Mouse (Mus musculus): Measurements from ENCODE around the gene 1700009N14Rik.

The 1700009N14Rik gene

DNA sequence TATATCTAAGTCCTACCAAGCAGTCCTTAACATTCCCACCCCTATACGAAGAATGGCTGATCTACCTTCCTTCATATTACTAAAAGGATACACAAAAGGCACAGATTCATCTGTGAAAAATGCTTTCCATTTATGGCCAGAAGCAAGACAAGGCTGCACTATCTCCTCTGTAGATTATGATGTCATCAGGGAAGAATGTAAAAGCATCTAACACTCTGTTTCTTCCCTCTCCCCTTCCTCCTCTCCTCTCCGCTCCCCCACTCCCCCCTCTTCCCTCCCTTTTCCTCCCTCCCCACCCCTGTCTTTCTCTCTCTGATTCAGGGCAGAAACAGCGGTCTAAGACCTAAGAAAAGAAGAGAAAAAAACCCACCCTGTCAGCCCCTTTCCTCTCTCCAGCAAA is at the start of gene 1700009N14Rik:
1700009N14Rik (plus strand) TSS at position 227 of the 400 bp plus-strand sequence.
- DNase-seq = no peak

DNA sequence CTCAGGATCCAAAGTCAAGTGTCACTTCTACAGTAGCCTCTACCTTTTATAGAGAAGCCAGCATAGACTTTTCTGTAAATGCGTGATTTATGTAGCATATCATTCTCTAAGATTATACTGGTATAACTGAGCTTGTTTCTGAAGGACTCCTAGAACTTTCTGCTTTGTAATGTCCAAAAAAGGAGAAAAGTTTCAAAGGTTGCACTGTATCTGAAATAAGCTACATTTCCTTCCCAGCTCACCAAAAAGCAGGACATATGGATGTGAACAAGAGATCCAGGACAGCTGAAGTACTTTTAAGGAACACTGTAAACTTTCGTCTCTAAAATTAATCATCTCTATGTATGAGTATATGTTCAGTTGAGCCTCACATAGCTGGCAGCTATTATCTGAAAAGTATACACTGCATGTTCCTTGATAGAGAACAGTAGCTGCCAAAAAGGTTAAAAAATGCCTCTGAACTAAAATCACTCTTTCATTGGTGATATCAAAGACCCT is 12.2 kb upstream of the 1700009N14Rik start:
- DNase-seq = no peak

DNA sequence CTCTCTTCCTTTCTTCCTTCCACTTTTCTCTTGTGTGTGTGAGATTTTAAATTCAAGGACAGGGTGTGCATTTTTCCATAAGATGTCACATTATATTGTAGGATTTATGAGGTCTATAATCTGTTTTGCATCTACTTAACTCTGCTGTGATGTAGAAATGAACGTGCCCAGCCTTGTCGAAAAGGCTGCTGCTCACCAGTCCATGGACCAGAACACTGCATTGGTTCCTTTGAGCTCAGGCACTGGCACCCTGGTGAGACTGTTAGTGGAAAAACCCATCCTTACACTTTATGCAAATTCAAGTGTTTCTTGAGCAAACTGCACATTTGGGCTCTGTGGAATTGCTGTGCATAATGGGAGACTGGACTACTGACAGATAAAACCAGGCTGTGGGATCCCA is 24.2 kb downstream of the 1700009N14Rik start:
- DNase-seq = no peak

DNA sequence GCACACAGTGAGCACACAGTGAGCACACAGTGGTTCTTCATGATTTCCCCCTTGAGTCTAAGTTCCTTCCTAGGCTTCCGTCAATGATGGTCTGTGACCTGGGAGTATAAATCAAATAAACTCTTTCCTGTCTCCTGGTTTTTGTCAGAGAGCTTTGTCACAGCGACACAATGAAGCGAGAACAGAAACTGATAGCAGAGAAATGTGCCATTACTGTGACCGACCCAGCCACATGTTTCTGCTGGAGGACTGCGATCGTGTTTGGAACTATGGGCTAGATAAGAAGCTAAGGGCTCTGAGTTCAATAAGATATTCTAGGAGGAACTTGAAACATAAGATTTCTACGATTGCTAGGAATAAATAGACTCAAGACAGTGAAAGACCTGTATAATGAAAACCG is 36.3 kb downstream of the 1700009N14Rik start:
- no peak for DNase-seq

DNA sequence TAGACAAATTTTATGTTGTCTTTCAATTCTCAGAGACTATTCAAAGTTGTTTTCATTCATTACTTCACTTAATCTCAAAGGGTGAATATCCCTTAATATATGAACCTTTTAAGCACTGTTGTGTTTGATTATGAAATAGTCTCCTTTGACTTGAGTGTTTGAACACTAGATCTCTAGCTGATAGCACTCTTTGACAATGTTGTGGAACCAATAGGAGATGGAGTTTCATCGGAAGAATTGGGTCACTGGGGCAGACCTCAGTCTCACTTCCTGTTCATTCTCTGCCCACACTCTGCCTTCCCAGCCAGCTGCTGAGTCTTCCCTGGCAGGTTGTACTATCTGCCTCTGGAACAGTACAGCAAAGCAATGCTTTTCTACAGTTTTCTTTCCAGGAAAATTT is 43.5 kb downstream of the 1700009N14Rik start:
- DNase-seq = no peak

DNA sequence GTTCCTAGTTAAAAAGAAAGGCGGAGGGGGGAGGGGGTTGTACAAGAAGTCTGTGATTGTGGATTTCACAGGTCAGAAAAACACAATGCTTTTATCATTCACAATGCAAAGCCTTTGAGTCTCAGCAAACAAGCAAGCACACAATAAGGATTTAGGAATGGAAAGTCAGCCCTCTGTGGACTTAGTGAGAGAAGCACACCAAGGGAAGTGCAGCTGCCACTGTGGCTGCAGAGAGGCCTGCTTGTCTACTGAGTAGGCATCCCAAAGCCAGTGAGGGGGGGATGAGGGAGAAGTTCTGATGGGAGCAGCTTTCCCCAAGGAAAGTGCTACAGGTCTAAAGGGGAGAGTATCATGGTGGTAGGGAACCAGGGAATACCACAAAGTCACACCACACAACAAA is 45.8 kb downstream of the 1700009N14Rik start:
- no peak for DNase-seq
